Mouse (Mus musculus): ENCODE data around the gene Entpd3. TPM values are rescaled to one million over a fixed set of nuclear protein-coding genes. Genes with fewer than 3 reads are reported as not detected.
"Not testable (repeated sequence)": the region's sequence is repeated elsewhere in the genome, so short reads cannot be mapped to it uniquely, and the experiment has no call there.

The Entpd3 gene
- polyA plus RNA-seq, 1 experiment: 0.64 TPM

DNA sequence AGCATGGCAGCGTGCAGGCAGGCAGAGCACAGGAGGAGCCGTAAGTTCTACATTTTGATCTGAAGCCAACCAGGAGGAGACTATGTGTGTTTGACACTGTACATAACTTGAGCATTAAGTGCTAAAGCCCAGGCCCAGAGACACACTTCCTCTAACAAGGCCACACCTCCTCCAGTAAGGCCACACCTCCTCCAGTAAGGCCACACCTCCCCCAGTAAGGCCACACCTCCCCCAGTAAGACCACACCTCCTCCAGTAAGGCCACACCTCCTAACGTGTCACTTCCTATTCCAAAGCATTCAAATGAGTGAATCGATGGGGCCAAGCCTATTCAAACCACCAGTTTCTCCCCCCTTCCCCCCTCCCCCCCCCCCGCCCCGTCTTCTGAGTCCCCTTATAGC is 6.9 kb upstream of the Entpd3 start:
- no peaks in the 10 kb centered on the region for H3K36me3 ChIP-seq (ENCODE audit: control insufficient read depth, insufficient read depth, low read length)
- H3K4me1 ChIP-seq (ENCODE audit: control insufficient read depth, insufficient read depth, low read length): no peaks in the 10 kb centered on the region
- H3K27me3 ChIP-seq (replicated peaks; ENCODE audit: control insufficient read depth, insufficient read depth, low read length): no peaks in the 10 kb centered on the region
- no peak for TF ChIP-seq CTCF (conservative IDR thresholded peaks at IDR 0.05; ENCODE audit: insufficient read depth, insufficient read length, low read depth, low read length)
- TF ChIP-seq POLR2A (IDR thresholded peaks at IDR 0.05; ENCODE audit: low read depth, low read length): no peak
- 89% methylated on average over 6 of the region's 6 CpGs for WGBS
- no peak for DNase-seq
- no peak overlapping the region for H3K4me3 ChIP-seq (ENCODE audit: insufficient read depth, low read depth, low read length)
- no peak overlapping the region for H3K27ac ChIP-seq (ENCODE audit: insufficient read depth, low read depth, low read length)

DNA sequence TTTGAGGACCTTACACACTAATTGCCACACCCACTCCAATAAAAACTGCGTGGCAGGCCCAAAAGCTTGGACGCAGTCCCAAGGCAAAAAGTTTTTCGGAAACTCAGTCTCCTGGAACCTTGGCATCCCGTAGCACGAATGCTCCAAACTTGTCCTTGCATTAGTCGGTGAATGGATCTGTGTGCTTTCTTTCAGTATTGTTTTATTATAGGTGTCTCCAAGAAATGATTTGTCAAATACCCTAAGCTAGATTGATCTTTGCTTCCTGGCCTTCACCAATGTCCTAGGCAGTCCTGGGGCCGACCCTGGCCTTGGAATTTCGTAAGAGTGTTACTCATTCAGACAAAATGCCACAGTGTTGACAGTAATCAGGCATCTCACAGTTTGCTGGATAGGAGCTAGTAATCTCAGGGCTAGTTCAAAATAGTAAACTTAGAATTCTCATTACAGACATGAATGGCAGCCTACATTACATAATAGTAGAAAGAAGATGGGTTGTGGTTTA is 6.1 kb upstream of the Entpd3 start:
- 95% methylated on average over 8 of the region's 8 CpGs for WGBS
- DNase-seq; H3K27me3 ChIP-seq (replicated peaks; ENCODE audit: control insufficient read depth, insufficient read depth, low read length); H3K36me3 ChIP-seq (ENCODE audit: control insufficient read depth, insufficient read depth, low read length); H3K27ac ChIP-seq (ENCODE audit: insufficient read depth, low read depth, low read length); H3K4me3 ChIP-seq (ENCODE audit: insufficient read depth, low read depth, low read length); H3K4me1 ChIP-seq (ENCODE audit: control insufficient read depth, insufficient read depth, low read length): not testable (repeated sequence)

DNA sequence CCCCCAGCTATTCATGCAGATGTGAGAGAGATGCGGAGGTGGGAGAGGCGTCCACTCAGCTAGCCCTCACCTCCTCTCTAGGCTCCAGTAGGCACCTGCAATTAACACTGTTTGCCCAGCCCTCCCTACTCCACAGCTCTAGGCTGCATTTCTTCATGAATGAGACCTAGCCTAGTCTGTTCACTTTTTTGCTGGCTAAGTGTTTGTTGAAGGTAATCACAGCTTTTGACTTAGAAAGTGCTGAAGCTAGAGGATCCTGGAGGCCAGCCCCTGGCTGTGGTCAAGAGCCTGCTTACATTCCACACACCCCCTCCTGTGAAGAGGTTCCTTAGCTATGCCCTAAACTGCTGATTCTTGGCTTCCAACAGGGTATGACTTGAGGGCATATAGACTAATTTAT is 1.8 kb downstream of the Entpd3 start:
- H3K27me3 ChIP-seq (replicated peaks; ENCODE audit: control insufficient read depth, insufficient read depth, low read length): no peaks in the 10 kb centered on the region
- H3K27ac ChIP-seq (ENCODE audit: insufficient read depth, low read depth, low read length): no peak overlapping the region
- H3K4me3 ChIP-seq (ENCODE audit: insufficient read depth, low read depth, low read length): no peak overlapping the region
- TF ChIP-seq POLR2A (IDR thresholded peaks at IDR 0.05; ENCODE audit: low read depth, low read length) (no peak), CTCF (conservative IDR thresholded peaks at IDR 0.05; ENCODE audit: insufficient read depth, insufficient read length, low read depth, low read length) (no peak)
- no peaks in the 10 kb centered on the region for H3K36me3 ChIP-seq (ENCODE audit: control insufficient read depth, insufficient read depth, low read length)
- no peaks in the 10 kb centered on the region for H3K4me1 ChIP-seq (ENCODE audit: control insufficient read depth, insufficient read depth, low read length)
- 6% methylated on average over 2 of the region's 2 CpGs for WGBS
- DNase-seq: no peak

DNA sequence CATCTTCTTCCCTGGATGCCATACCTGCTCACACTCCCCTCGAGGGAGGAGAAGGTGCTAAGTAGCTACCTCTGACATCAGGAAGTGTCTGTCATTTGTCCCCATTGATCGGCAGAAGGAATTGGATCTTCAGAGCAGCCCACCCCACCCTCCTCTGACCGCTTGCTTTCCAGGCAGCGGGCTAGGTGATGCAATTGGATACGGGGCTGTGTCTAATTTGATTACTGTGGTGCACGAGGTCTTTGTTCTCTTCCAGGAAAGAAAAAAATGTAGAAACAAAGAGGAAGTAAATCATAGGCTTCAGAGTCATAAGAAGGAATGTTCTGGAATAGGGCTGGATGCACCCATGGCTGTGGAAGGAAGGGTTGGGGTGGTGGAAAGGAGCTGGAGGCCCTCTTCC is 2.6 kb downstream of the Entpd3 start:
- Histone ChIP-seq H3K36me3 (ENCODE audit: control insufficient read depth, insufficient read depth, low read length) (no peaks in the 10 kb centered on the region), H3K4me3 (ENCODE audit: insufficient read depth, low read depth, low read length) (no peak overlapping the region), H3K4me1 (ENCODE audit: control insufficient read depth, insufficient read depth, low read length) (no peaks in the 10 kb centered on the region), H3K27me3 (replicated peaks; ENCODE audit: control insufficient read depth, insufficient read depth, low read length) (no peaks in the 10 kb centered on the region), H3K27ac (ENCODE audit: insufficient read depth, low read depth, low read length) (no peak overlapping the region)
- WGBS: 32% methylated on average over 6 of the region's 6 CpGs
- no peak for TF ChIP-seq POLR2A (IDR thresholded peaks at IDR 0.05; ENCODE audit: low read depth, low read length)
- no peak for TF ChIP-seq CTCF (conservative IDR thresholded peaks at IDR 0.05; ENCODE audit: insufficient read depth, insufficient read length, low read depth, low read length)
- no peak for DNase-seq

DNA sequence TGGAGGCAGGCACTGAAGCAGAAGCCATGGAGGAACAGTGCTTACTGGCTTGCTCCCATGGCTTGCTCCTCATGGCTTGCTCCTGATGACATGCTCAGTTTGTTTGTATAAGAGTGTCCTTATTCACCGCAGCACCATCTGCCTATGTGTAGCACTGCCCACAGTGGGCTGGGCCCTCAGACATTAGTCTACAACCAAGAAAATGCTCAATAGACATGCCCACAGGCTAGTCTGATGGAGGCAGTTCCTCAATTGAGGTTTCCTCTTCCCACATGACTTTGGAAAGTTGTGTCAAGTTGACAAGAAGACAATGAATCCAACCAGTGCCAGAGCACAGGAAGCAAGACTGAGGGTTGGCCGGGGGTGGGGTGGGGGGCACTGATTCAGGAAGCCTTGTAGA is 6.4 kb downstream of the Entpd3 start:
- Histone ChIP-seq H3K27me3 (replicated peaks; ENCODE audit: control insufficient read depth, insufficient read depth, low read length) (no peaks in the 10 kb centered on the region), H3K4me3 (ENCODE audit: insufficient read depth, low read depth, low read length) (no peak overlapping the region), H3K36me3 (ENCODE audit: control insufficient read depth, insufficient read depth, low read length) (no peaks in the 10 kb centered on the region), H3K4me1 (ENCODE audit: control insufficient read depth, insufficient read depth, low read length) (no peaks in the 10 kb centered on the region), H3K27ac (ENCODE audit: insufficient read depth, low read depth, low read length) (no peak overlapping the region)
- WGBS: 87% methylated on average over 2 of the region's 2 CpGs
- TF ChIP-seq CTCF (conservative IDR thresholded peaks at IDR 0.05; ENCODE audit: insufficient read depth, insufficient read length, low read depth, low read length): no peak
- TF ChIP-seq POLR2A (IDR thresholded peaks at IDR 0.05; ENCODE audit: low read depth, low read length): no peak
- DNase-seq: no peak

DNA sequence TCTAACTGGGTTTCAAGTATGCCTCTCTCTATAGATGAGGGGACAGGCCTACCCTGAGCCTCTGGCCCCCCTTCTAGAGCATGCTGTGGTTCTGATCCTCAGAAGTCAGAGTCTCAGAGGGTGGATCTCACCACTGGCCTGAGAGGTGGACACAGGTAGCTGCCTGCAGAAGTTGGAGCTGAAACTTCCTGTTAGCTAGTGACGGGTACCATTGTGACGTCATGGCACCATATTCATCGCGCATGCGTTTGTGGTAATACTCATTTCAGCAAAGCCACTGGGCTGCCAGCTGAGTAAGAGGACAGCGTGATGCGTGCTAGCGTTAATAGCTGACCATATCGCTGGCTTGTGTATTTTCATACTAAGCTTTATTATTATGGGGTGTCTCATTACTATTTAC is 6.9 kb downstream of the Entpd3 start:
- H3K4me3 ChIP-seq (ENCODE audit: insufficient read depth, low read depth, low read length): no peak overlapping the region
- TF ChIP-seq CTCF (conservative IDR thresholded peaks at IDR 0.05; ENCODE audit: insufficient read depth, insufficient read length, low read depth, low read length) (no peak), POLR2A (IDR thresholded peaks at IDR 0.05; ENCODE audit: low read depth, low read length) (no peak)
- no peak for DNase-seq
- H3K27me3 ChIP-seq (replicated peaks; ENCODE audit: control insufficient read depth, insufficient read depth, low read length): no peaks in the 10 kb centered on the region
- H3K27ac ChIP-seq (ENCODE audit: insufficient read depth, low read depth, low read length): no peak overlapping the region
- H3K4me1 ChIP-seq (ENCODE audit: control insufficient read depth, insufficient read depth, low read length): no peaks in the 10 kb centered on the region
- H3K36me3 ChIP-seq (ENCODE audit: control insufficient read depth, insufficient read depth, low read length): no peaks in the 10 kb centered on the region
- 92% methylated on average over 9 of the region's 9 CpGs for WGBS

DNA sequence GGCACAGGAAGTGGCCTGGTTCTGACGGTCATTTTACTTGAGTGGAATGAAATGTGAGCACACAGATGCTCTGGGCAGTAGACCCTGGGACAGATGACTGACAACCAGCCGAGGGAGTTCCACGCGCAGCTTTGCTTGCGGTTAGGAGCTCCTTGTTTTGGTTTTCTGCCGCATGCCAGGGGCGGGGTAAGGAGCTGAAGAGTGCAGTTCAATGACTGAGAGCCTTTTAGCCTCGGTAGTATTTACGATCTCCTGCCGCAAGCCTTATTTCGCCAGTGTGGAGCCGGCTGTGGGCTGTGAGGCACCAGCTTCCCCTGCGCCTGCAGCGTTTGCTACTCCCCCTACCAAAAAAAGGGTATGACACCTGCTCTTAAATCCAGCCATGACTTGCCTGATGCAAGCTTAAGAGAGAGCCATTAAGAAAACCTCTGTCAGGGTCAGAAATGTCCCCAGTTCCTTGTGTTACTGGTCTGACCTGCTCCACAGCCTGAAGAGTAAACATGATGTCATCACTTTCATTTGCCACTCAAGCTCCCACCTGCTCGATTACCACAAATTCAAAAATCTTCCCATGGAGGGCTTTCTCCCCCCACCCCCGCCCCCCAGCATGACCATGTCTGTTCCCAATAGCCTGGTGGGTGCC is 7.5 kb downstream of the Entpd3 start:
- Histone ChIP-seq H3K27me3 (replicated peaks; ENCODE audit: control insufficient read depth, insufficient read depth, low read length) (no peaks in the 10 kb centered on the region), H3K4me1 (ENCODE audit: control insufficient read depth, insufficient read depth, low read length) (no peaks in the 10 kb centered on the region), H3K36me3 (ENCODE audit: control insufficient read depth, insufficient read depth, low read length) (no peaks in the 10 kb centered on the region), H3K27ac (ENCODE audit: insufficient read depth, low read depth, low read length) (no peak overlapping the region), H3K4me3 (ENCODE audit: insufficient read depth, low read depth, low read length) (no peak overlapping the region)
- DNase-seq: no peak
- WGBS: 18% methylated on average over 16 of the region's 16 CpGs
- no peak for TF ChIP-seq CTCF (conservative IDR thresholded peaks at IDR 0.05; ENCODE audit: insufficient read depth, insufficient read length, low read depth, low read length)
- no peak for TF ChIP-seq POLR2A (IDR thresholded peaks at IDR 0.05; ENCODE audit: low read depth, low read length)

All from kidney, adult 2 months (tissue).